Mouse (Mus musculus): ENCODE measurements around the gene Fry. TPM values are rescaled to one million over a fixed set of nuclear protein-coding genes. Genes with fewer than 3 reads are reported as not detected.

Fry gene
- total and polyA plus RNA-seq, 3 experiments, result 43.8 to 153 (median 117) TPM

DNA sequence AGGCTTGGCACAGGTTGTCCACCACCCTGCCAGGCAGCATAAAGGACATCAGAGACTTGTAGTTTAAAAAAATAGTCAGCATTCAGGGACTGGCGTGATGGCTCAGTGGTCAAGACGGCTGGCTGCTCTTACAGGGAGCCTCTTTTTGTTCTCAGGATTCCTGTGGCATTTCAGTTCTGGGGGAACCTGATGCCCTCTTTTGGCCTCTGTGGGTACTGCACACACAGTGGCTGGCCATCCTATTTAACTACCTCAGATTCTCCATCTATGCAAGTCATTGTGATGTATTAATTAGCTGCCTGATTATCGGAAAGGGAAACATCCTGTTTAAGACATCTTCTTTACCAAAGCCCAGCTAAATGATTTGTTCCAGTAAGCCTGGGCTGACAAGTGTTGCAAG lies 128.3 kb downstream of the Fry start:
- H3K79me2 ChIP-seq (replicated peaks; ENCODE audit: control insufficient read depth, insufficient read depth, low read length), result peaks cover 3% of the 10 kb centered on the region
- H3K4me1 ChIP-seq (ENCODE audit: control insufficient read depth, insufficient read depth, low read length), result no peaks in the 10 kb centered on the region; the same call in 1 of the 2 replicates
- WGBS, result 96% methylated on average over 3 of the region's 3 CpGs
- H3K9ac ChIP-seq (ENCODE audit: low read depth, low read length), result no peak overlapping the region
- no peaks in the 10 kb centered on the region for H3K36me3 ChIP-seq (ENCODE audit: control insufficient read depth, insufficient read depth, low read length)
- no peak for DNase-seq
- intact Hi-C loops (cut with DNase I), result loop anchor here (5.0 kb wide), 1 partner anchor 79 kb away; no protein-coding TSS in a partner anchor
- H3K27ac ChIP-seq, result no peak overlapping the region
- no peak overlapping the region for H3K4me3 ChIP-seq
- TF ChIP-seq EP300 (IDR thresholded peaks at IDR 0.05; ENCODE audit: insufficient read depth, low read depth, low read length) (no peak), CTCF (IDR thresholded peaks at IDR 0.05) (peak; percentile 62)
- no peaks in the 10 kb centered on the region for H3K27me3 ChIP-seq (ENCODE audit: control insufficient read depth, insufficient read depth, low read length)

DNA sequence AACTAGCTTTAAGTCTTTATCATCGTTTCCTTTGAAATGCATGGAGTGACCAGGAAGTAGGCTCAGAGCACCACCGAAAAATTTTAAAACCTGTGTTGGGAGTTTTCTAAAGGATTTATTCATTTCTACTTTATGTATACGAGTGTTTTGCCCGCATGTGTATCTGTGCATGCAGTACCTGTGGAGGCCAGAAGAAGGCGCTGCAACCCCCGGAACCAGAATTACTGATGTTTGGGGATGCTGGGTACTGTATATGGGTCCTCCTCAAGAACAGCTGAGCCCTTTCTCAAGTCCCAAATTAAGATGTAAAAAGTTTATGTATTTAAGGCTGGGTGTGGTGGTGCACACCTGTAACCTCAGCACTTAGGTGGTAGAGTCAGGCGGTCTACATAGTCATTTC lies 139.3 kb downstream of the Fry start:
- 79% methylated on average over 7 of the region's 7 CpGs for WGBS

DNA sequence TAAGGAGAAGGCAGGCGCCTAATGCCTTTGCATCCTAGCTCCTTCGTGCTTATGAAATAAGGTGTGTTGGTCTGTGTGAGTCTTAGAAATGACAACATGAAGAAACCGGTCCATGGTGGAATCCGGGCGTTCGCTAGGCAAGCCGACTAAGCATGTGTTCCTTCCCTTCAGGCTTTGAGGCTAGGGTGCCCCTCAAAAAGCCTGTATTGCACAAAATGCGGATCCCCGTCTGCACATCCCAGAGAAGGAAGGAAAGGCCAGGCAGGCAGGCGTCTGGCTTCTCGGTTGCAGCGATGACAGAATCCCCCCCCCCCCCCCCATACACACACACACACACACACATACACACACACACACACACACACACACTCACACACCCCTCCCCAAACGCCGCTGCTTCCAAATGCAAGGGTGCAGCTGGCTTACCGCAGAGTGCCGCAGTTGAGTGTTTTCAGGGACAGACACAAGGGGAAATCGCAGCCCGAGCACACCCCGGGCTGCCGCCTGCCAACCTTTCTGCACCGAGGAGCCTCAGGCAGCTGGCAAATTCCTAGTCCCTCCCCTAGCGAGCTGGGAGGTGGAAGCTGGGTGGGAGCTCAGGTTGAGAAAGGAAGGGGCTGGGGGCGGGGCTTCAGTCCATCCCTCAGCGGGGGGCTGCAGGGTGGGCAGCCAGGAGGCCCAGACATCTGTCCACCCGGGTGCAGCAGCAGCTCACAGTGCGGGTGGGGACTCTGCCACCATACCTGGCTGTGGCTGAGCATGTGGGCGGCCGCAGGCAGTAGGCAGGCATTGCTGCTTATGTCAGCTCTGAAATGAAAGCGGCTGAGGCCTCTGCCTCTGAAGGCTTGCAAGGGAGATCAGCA lies 141.0 kb downstream of the Fry start:
- Histone ChIP-seq H3K4me3 (peak overlapping the region; percentile 47), H3K27me3 (ENCODE audit: control insufficient read depth, insufficient read depth, low read length) (no peaks in the 10 kb centered on the region), H3K36me3 (ENCODE audit: control insufficient read depth, insufficient read depth, low read length) (no peaks in the 10 kb centered on the region), H3K9ac (ENCODE audit: low read depth, low read length) (peak overlapping the region; percentile 42), H3K4me1 (ENCODE audit: control insufficient read depth, insufficient read depth, low read length) (peaks cover 7% of the 10 kb centered on the region), H3K27ac (peak overlapping the region; percentile 67), H3K79me2 (replicated peaks; ENCODE audit: control insufficient read depth, insufficient read depth, low read length) (no peaks in the 10 kb centered on the region)
- no peak for TF ChIP-seq POLR2A (IDR thresholded peaks at IDR 0.05; ENCODE audit: insufficient read depth, low read depth, low read length)
- TF ChIP-seq CTCF (IDR thresholded peaks at IDR 0.05), result 0 out of 2 replicates have a peak, but pooled peaks have one; percentile 8
- TF ChIP-seq EP300 (IDR thresholded peaks at IDR 0.05; ENCODE audit: insufficient read depth, low read depth, low read length), result no peak
- peak; percentile 52 to 53 for DNase-seq
- intact Hi-C loops (cut with DNase I), result loop anchor here (5.0 kb wide), 1 partner anchor 108 kb away; no protein-coding TSS in a partner anchor
- WGBS, result 9% methylated on average over 26 of the region's 29 CpGs

More for the DNA sequence above, 139.3 kb downstream of the Fry start:
- TF ChIP-seq EP300 (IDR thresholded peaks at IDR 0.05; ENCODE audit: insufficient read depth, low read depth, low read length) (no peak), CTCF (IDR thresholded peaks at IDR 0.05) (peak; percentile 70)
- Histone ChIP-seq H3K9ac (ENCODE audit: low read depth, low read length) (no peak overlapping the region), H3K79me2 (replicated peaks; ENCODE audit: control insufficient read depth, insufficient read depth, low read length) (no peaks in the 10 kb centered on the region), H3K36me3 (ENCODE audit: control insufficient read depth, insufficient read depth, low read length) (no peaks in the 10 kb centered on the region), H3K27ac (no peak overlapping the region), H3K4me1 (ENCODE audit: control insufficient read depth, insufficient read depth, low read length) (peaks cover 1% of the 10 kb centered on the region; the same call in 1 of the 2 replicates), H3K4me3 (no peak overlapping the region), H3K27me3 (ENCODE audit: control insufficient read depth, insufficient read depth, low read length) (no peaks in the 10 kb centered on the region)
- intact Hi-C loops (cut with DNase I), result loop anchor here (5.0 kb wide), 1 partner anchor 110 kb away; no protein-coding TSS in a partner anchor
- DNase-seq, result no peak

DNA sequence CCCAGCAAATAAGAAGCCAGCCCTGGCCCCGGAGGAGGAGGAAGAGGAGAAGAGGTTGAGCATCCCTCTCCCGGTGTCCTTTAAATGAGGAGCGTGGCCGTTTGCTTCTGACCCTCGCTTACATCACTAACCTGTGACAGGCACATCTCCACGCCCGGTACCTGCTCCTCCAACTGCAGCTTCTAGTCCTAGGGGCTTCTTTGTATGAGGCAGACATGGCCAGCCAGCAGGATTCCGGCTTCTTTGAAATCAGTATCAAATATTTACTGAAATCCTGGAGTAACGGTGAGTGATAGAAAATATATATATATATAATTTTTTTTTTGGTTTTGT lies 141.6 kb downstream of the Fry start:
- H3K79me2 ChIP-seq (replicated peaks; ENCODE audit: control insufficient read depth, insufficient read depth, low read length), result no peaks in the 10 kb centered on the region
- H3K4me1 ChIP-seq (ENCODE audit: control insufficient read depth, insufficient read depth, low read length), result peaks cover 8% of the 10 kb centered on the region
- WGBS, result 54% methylated on average over 9 of the region's 9 CpGs
- intact Hi-C loops (cut with DNase I), result no loop called here
- H3K27ac ChIP-seq, result peak overlapping the region; percentile 67
- peak overlapping the region; percentile 47 for H3K4me3 ChIP-seq
- peak overlapping the region; percentile 42; the same call in 1 of the 2 replicates for H3K9ac ChIP-seq (ENCODE audit: low read depth, low read length)
- DNase-seq, result no peak
- H3K36me3 ChIP-seq (ENCODE audit: control insufficient read depth, insufficient read depth, low read length), result no peaks in the 10 kb centered on the region
- TF ChIP-seq CTCF (IDR thresholded peaks at IDR 0.05) (no peak), EP300 (IDR thresholded peaks at IDR 0.05; ENCODE audit: insufficient read depth, low read depth, low read length) (no peak), POLR2A (IDR thresholded peaks at IDR 0.05; ENCODE audit: insufficient read depth, low read depth, low read length) (no peak)
- no peaks in the 10 kb centered on the region for H3K27me3 ChIP-seq (ENCODE audit: control insufficient read depth, insufficient read depth, low read length)

DNA sequence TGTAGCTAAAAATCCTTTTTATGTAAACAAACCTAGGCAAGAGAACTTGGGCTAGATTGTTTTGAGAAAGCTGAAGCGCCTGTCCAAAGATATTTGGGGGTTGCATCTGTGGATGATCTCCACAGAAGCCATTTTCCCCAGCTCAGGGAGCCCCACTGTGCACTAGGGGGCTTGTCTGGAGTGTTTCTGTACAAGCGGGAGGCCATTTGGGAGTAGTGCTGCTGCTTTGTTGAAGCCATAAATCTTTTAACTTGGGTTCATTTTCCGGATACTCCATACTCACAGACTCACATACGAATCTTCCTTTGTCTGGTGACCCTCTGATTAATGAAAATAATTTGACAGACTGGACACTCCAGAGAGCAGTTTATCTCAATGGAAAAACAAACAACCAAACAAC lies 142.9 kb downstream of the Fry start:
- Histone ChIP-seq H3K9ac (ENCODE audit: low read depth, low read length) (no peak overlapping the region; the same call in 1 of the 2 replicates), H3K36me3 (ENCODE audit: control insufficient read depth, insufficient read depth, low read length) (no peaks in the 10 kb centered on the region), H3K79me2 (replicated peaks; ENCODE audit: control insufficient read depth, insufficient read depth, low read length) (no peaks in the 10 kb centered on the region), H3K4me3 (no peak overlapping the region), H3K27me3 (ENCODE audit: control insufficient read depth, insufficient read depth, low read length) (no peaks in the 10 kb centered on the region), H3K27ac (peak overlapping the region; percentile 58), H3K4me1 (ENCODE audit: control insufficient read depth, insufficient read depth, low read length) (peaks cover 8% of the 10 kb centered on the region)
- DNase-seq, result no peak
- no peak for TF ChIP-seq POLR2A (IDR thresholded peaks at IDR 0.05; ENCODE audit: insufficient read depth, low read depth, low read length)
- TF ChIP-seq CTCF (IDR thresholded peaks at IDR 0.05), result no peak
- no peak for TF ChIP-seq EP300 (IDR thresholded peaks at IDR 0.05; ENCODE audit: insufficient read depth, low read depth, low read length)
- intact Hi-C loops (cut with DNase I), result no loop called here
- 73% methylated on average over 4 of the region's 4 CpGs for WGBS

DNA sequence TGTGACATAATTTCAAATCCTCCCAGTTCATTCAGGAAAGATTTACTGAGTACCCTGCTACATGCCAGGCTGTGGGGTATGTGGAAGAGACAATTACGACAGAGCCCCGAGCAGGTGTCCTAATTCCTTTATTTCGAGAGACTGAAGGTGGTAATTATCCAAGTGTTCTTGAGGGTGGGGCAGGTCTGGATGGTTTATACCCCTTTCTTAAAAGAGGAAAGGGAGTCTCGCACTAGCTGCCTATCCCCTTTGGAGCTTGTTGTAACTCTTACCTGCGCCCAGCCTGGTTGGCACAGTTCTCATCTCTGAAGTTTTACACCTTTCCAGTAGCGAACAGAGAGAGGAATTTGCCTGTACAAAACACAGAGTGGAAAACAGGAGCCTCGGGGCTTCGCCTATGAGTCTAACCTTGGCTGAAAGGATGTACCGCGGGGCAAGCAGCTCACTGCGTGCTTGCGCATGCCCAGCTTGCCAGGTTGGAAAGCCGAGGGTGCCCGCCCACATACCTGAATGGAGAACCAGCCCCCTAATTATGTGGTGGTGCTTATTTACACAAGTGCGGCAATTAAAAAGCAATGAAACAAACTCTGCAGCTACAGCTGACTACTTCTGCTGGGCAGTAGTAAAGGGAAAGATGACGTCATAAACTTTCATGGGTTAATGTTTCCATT lies 143.7 kb downstream of the Fry start:
- Histone ChIP-seq H3K9ac (ENCODE audit: low read depth, low read length) (no peak overlapping the region), H3K27ac (peak overlapping the region; percentile 58), H3K4me3 (no peak overlapping the region), H3K4me1 (ENCODE audit: control insufficient read depth, insufficient read depth, low read length) (peaks cover 8% of the 10 kb centered on the region), H3K27me3 (ENCODE audit: control insufficient read depth, insufficient read depth, low read length) (no peaks in the 10 kb centered on the region), H3K79me2 (replicated peaks; ENCODE audit: control insufficient read depth, insufficient read depth, low read length) (no peaks in the 10 kb centered on the region), H3K36me3 (ENCODE audit: control insufficient read depth, insufficient read depth, low read length) (no peaks in the 10 kb centered on the region)
- DNase-seq, result no peak
- WGBS, result 73% methylated on average over 16 of the region's 16 CpGs
- intact Hi-C loops (cut with DNase I), result no loop called here
- no peak for TF ChIP-seq EP300 (IDR thresholded peaks at IDR 0.05; ENCODE audit: insufficient read depth, low read depth, low read length)
- no peak for TF ChIP-seq CTCF (IDR thresholded peaks at IDR 0.05)
- no peak for TF ChIP-seq POLR2A (IDR thresholded peaks at IDR 0.05; ENCODE audit: insufficient read depth, low read depth, low read length)
